Mouse (Mus musculus) kidney, adult 11 months (tissue): ENCODE results near the gene Tmed8.
A peak's percentile ranks its signal among the peaks of the same experiment; 100 is the strongest.
"Not testable (repeated sequence)": the region's sequence is repeated elsewhere in the genome, so short reads cannot be mapped to it uniquely, and the experiment has no call there.

Source experiments
- DNase-seq: peaks from one replicate; pipeline ENCODE4 v3.0.0; 2022

Tmed8 gene

DNA sequence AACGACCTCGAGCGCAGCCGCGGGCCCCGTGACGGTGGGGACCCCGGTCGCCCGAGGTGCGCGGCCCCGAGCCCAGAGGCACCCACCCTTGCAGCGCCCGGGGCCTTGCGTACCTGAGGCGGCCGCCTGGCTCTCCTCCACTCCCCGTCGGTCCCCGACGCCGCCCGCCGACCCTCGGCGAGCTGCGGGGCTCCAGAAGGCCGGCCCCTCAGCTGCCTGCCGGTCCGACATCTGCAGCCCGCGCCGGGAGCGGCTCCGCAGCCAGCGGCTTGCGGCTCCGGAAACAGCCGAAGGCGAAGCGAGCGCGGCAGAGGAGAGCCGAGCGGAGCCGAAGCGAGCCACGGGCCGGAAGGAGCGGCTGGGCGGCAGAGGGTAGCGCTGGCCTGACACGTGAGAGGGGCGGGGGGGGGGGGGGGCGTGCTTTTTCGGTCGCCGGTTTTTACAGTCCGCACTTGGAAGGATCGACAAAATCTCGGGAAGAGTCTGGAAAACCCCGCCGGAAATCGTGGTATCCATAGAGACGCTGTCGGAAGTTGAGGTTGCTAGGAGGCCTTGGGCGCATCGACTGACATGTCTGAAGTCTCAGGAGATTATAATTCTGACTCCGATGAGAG, at the start of gene Tmed8:
Gene Tmed8 (minus strand): TSS at position 482 of the 614 bp plus-strand sequence.
- DNase-seq, result peak; percentile 68

DNA sequence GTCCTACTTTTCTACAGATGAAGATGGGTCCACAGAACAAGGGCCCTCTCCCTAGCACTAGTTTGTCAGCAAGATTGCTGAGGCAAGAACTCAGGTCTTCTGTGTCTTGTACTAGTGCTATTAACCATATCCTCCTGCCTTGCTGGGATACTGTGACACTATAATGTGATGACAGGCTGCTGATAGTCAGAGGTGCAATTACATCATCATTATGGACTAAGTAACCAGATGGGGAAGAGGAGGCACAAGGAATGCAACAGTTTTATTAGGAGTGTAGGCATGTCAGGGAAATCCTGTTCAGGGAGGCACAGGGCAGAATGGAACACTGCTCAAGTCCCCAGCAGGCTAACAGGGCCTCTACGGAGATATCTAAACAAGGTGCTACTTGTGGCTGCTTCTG, 38.4 kb upstream of the Tmed8 start, which contains the start of gene Noxred1:
Gene Noxred1 (minus strand): TSS at position 101 of the 400 bp plus-strand sequence.
- no peak for DNase-seq

DNA sequence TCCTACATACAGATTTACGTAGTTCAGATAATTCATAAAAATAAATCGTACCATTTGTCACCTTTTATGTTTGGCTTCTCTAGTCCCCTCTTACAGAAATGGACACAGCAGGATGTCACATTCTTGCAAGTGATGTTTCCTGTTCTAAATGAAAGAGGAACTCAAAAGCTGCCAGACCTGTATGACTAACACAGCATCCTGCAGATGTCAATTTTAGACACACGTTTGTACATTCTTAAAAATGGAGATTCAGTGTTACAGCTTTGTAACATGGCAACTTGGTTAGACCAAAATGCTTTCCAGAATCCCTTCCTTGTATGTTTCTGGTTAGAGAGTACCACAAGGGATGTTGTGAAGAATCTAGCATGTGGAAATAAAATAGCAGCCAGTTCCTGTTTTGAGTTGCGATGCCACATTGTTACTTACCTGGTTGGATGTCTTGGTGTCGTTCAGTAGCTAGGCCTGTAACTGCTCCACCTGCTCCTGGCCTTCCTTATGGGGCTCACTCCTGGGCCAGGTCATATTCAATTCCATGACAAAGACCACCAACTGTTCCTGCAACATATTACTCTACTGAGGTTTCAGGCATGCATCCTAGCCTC, 36.7 kb upstream of the Tmed8 start:
- DNase-seq, result no peak

DNA sequence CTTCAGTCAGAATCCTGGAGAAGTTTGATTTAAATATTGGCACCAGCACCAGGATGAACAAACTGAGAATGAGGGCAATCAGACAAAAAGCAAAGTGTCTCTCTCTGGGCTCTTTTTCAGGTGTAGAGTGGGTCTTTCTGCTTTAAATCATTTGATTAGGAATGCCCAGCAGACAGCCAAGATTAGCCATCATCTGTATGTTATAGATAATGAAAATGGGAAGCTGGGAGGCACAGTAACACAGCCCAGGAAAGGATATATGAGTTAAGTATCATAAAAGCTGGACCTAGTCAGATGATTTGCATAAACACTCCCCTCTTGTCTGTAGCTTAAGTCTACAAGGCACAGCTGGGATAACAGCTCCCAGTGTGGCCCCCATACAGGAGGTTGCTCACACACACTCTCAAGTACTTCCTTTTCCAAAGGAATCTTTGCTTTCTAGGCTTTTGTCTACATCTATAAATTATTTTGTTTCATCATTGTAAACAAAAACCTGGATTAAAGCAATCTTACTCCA, 30.2 kb upstream of the Tmed8 start:
- no peak for DNase-seq

DNA sequence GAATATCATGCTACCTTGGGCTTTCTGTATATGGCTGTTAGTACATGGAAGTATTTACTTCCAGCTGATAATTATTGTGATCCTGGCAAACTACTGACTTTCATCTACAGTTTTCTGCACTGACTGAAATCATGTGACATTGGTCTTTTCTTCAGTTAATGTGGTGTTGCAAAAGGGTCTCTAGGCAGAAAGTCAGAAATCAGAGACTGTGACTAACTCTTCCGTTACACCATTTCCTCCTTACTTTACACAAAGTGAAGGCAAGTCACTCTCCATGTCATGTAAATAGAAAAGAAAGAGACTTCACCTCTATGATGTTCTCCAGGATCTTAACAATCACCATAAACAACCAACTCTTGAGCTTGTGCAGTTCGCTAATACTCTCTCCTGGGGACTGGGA, 29.4 kb upstream of the Tmed8 start:
- no peak for DNase-seq

DNA sequence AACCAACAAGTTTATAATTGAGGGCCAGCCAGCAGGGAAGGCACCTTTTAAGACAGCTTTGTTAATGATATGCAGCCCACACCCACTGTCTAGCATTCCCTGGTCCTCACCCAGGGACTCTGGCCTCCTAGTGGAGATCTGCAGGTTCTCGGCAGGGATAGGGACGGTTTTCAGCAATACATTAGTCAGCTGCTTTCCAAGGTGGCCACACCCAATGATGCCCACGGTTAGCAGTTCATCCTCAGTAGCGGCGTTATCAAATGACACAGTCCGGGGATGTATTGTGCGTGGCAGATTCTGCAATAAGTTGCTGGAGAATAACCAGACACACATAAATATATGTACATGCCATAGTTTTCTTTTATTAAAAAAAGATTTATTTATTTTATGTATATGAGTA, 26.5 kb upstream of the Tmed8 start:
- DNase-seq, result no peak

DNA sequence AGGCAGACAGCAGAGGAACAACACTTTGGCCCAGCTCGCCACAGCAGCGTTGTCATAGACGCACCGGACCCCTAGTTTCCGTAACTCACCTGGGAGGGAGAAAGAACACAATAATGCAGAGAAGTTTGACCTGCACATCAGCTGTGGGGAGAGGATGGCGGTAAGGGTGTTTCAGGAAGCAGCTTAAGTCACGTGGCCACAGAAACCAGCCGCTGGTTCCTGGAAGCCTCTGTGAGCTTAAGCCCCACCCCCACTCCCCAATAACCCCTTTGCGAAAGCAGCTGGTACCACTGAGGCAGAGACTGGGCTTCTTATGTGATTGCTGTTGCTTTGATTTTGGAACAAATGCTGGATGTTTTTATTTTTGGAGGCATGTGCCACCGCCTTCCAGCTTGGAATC, 24.7 kb upstream of the Tmed8 start:
- no peak for DNase-seq

DNA sequence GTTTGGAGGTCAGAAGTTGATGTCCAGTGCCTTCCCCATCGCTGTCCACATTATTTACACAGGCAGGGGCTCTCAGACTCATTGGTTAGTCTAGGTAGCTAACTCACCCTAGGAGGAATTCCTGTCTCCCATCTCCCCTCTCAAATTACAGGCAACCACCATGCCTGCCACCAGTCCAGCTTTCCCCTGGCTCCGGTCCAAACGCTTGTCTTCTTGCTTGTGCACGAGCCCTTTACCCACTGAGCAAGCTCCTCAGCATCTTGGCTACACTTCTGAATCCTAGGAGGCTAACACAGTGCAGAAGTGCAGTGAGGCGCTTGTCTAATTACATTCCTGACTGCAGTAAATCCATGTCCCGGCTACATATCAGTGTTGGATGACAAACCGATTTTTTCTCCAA, 19.1 kb upstream of the Tmed8 start:
- DNase-seq, result no peak

DNA sequence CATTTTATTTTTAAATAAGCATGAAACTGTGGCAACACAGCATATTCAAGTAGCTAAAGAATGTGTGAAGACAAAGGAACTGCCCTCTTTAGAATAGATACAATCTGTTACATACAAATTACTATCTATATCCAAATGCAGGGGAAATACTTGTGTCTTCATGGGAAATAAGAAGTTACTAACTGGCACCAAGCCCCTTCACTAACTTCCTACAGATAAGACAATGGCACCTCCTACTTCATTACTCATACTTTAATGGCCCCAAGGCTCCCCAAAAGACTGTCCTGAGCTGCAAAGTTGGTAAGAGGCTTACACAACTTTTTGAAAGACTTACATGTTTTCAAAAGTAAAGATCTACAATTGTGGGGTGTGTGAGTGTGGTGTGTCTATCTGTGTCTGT, 17.3 kb upstream of the Tmed8 start:
- DNase-seq, result no peak

DNA sequence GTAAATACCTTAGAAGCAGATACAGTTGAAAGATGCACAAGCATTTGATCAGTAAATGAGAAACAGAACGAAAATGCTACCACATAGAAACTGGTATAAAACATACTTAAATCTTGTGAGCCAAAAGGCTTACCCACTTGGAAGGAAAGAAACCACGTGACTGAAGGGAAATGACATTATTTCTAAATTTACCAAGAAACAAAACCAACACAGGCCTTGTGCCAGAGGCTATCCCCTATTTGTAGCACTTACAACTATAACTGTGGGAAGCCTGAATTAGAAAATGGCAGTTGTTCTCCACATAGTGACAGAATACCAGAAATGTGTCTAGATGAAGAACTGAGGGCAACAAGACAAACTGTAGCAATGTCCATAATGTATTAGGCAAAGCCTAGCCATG, 15.8 kb upstream of the Tmed8 start:
- no peak for DNase-seq

DNA sequence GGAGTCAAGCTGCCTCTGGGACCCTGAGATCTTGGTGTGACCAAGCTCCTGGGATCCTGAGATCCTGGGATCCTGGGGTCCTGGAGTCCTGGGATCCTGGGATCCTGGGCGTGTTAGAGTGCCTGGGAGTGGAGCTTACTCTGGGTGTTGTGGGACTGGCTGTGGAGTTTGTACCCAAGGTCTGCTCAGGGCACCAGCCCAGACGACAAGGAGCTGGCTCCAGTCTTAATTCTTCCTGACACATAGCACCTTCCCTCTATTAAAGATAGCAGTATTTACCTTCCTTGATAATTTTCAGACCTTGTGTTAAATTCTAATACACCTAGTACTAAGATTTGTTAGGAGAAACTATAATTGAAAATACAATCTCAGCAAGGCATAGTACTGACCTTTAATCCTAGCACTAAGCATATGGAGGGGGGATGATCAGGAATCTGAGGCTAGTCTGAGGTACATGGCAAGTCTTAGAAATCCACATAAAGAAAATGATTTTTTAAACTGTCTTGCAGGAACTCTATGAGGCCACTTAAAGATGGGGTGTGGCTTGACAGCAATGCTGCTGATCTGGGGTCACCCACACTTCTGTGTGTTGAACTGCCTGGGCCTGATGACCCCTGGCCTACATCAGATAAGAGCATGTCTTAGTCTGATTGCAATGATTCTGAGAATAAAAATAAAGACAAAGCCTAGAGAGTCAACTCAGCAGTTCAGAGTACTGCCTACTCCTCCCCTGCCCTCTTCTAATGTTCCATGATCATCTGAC, 12.8 kb upstream of the Tmed8 start:
- no peak for DNase-seq

DNA sequence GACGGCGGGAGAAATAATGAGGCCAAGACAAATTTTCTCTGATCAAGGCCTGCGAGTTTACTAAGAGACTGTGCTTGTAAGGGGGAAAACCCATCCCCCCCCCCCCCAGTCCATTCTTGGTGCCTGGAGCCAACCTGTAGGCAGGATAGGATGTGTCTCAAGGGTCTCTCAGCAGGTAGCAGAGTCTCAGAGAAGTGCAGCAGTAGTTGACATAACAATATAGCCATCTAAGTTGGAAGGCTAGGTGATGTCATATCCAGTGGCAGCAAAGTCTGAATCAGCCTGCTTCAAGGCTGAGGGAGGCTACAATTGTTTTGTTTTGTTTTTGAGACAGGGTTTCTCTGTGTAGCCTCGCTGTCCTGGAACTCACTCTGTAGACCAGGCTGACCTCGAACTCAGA, 5.5 kb upstream of the Tmed8 start:
- not testable (repeated sequence) for DNase-seq

DNA sequence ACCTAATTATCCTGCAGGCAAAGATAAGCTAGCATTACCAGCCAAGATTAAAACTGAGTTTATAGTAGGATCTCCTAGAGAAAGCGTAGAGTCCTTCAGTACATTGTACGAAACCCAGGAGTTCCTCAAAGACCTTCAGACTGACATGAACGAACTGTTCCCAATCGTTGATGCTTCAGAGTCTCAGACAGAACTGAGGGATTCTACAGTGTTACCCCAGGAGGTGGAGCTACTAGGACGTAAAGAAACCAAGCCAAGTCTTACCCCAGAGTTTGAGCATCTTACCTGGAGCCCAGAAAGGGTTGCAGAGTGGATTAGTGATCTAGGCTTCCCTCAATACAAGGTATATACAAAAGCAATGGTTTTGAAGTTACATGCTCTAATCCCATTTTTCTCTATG, 1.4 kb upstream of the Tmed8 start:
- DNase-seq, result no peak

DNA sequence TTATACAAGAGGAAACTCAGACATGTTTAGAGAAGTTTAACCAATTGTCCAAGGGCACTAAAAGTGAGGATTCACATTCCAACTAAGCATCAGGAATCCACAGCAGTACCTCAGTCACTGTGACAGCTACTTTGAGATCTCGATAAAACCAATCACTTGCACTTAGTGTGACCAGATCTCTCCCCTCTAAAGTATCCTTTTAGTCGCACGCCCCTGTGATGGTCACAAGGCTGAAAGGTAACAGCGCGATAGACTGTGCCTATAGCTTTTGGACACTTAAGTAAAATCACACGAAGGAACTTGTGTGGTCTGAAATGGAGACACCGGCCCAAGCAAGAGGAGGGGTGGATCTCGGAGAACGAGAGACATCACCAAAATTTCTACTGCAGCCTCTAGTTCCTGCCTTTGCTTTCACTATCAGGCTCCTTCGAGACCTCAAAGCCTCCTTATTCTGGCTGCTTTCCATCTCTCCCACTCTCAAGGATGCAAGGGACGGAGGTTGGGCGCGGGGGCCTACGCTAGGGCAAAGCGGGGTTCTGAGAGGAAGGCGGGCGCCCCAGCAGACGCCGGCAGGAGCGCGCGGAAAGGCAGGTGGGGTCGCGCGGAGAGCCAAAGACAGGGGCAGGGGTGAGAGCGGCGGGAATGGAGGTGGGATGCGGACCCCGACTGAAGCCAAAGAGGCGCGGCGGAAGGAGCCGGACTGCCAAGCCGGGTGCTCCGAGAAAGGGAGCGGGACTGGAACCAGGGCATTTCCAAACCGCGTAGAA, 865 bp downstream of the Tmed8 start, which contains the start of gene Samd15:
Gene Samd15 (plus strand): TSS at position 518 of the 767 bp plus-strand sequence.
- peak; percentile 16 for DNase-seq

DNA sequence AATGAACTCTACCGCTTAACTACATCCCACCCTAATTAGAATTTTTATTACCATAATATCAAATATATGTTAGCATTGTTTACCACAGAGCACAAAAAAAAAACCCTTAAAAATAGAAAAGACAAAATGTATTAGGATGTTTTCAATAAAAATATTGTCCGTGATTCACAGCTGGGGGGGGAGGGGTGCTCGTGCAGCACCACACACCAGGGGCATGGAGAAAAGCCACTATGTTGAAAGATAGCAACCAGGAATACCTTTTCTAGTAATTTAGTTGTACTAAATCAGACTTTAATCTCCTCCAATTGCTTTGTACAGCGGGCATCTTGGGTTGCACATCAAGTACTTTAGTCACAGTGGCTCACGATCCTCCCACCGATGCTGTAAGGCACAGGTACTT, 1.5 kb downstream of the Tmed8 start:
- no peak for DNase-seq

DNA sequence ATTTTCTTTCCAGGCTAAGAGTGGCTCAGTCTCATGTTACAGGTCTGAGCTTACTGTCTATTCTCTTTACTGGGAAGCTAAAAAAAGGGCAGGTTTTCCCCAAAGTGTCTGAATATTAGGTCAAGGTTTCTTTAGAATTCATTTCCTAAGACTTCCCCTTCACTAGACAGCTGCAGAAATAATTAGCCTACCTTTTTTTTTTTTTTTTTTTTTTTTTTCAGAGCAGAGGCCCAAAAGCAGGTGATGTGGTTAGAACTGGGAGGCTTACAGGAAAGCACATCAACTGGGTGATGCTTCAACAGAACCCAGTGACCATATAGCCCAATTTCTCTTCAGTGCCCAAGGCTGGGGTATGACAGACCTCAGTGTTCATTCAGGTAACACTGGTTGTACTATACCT, 3.9 kb downstream of the Tmed8 start:
- DNase-seq, result no peak

DNA sequence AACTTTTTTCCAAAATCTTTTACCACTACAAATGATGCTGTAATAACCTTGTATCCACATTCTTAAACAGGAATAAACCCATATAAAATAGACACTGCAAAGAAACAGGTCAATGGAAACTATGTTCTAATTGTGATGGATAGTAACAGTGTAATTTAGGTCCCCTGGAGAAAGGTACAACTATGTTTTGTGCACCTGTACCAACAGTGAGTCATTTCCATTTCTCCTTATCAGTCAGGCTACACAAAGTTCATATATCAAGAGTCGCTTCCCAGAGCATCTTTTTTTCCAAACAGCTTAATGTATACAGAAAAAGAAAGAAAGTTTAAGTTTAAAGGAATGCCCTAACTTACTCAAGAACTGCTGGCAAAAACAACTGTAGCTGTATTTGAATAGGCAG, 5.2 kb downstream of the Tmed8 start:
- no peak for DNase-seq

DNA sequence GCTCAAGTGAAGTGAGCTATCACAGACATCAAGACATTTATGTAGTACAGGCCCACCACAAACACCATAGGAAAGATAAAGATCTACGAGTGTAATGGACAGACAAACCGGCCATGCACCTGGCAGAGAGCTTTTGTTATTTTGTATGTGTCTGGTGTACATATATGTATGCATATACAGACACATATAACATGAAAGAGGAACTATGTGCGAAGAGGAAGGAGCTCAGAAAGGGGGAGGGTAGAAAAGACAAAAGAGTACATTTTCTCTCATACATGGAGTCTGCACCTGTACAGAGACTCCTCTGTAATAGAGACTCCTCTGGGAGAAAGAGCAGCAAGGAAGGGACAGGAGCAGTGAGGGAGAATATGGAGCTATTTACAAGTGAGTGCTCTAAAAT, 7.2 kb downstream of the Tmed8 start:
- DNase-seq, result no peak

DNA sequence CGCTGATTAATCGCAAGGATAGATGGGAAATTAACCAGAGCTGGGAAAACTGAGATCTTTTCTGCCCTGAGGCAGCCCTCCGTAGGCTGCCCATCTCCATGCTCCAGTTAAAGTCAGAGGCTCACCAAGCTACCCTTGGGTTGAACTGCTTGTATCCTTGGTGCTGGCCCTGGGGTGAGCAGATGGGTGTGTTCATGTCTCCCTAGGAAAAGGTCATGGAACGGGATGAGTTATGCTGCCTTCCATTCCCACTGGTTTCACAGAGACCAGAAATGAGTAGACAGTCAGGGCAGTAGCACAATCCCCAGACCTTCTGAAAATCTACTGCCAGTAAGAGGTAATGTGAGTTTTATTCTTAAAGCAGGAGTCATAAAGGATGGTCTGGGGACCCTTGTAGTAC, 22.6 kb downstream of the Tmed8 start:
- no peak for DNase-seq

DNA sequence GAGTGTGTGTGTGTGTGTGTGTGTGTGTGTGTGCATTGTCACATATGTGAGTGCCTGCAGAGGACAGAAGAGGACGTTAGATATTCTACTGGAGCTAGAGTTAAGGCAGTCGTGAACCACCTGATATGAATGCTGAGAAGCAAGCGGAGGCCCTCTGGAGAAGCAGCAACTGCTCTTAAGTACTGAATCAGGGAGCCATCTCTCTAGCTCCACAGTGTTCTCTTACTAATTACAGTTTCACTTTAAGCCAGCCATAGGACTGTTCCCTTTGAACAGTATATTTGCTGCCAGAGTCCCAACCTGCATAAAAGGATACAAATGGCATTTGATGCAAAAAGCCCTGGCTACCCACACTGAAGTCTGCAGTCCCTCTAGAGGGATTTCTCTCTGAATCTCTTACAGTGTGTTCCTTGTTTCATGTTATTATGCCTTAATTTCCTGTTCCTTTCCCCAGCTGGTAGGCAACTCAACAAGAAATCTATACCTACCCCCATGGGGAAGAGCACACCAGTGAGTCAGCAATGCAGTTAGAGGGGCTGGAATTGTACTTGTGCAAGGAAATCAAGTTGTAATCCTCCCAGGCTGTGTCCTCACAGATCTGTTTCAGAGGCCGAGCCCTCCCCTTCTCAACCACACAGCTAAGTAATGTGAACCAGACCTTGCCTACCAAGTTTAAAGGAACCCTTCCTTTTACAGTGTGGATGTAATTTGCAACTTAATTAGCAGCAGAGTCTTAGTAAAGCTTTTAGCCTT, 24.9 kb downstream of the Tmed8 start:
- no peak for DNase-seq

DNA sequence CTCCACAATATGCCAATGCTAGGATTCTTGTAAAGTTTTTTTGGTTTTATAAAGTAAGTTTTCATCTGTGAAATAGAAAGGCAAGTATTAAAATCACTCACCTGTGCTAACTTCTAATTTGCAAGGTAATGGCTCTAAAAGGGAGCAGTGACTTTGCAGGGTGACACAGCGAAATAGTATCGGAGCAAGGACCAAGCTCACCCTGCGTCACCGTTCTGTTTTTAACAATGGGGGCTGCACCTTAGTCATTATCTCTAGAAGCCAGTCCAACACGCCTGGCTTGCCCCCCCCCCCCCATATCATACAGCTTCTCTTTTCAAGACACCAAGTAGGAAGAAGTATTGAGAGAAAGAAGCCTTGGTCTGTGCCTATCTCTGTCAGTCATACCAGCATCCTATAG, 39.4 kb downstream of the Tmed8 start:
- DNase-seq, result no peak

DNA sequence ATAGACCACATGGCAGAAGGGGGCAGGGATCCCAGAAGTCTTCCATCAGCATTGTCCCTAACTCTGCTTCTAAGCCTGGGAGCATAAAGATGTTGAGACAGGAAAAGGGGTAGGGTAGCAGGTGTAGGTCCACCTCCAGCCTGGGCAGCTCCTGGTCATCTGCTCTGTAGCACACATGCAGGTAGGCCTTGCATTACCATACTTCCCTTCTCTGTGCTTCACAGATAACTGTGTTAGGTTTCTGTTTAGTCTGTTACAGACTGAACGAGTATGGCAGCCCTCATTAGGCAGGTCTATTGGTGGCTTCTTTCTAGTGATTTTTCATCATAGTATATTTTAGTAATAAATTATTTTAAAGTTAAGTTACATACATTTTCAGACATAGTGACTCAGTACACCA, 39.9 kb downstream of the Tmed8 start:
- no peak for DNase-seq

DNA sequence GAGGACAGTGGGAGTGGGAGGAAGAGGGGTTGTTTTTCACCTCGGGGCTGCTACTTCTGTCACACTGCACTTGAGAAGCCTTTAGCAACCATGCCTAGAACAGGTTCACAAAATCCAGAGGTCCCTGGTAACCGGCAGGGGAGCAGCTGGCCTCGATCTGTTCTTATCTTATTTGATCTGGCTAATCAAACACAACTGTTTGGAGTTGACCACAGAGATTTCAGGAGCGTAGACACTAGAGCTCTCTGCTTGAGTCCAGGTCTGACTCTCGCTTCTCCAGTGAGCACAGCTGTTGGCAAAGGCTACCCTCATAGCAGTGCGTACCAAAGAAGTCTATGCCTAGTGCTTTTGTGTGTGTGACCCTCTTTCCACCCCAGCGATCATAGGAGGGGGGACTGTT, 42.2 kb downstream of the Tmed8 start:
- no peak for DNase-seq
